Mouse (Mus musculus) intestine, embryonic 15.5 days (tissue): Measurements from ENCODE around the gene Snrpf. TPM values are rescaled to one million over a fixed set of nuclear protein-coding genes. Genes with fewer than 3 reads are reported as not detected.

Experiments
- ATAC-seq: fragments of 200-750 bp; cut with Nextera tagmentation; 2 replicates; pipeline ENCODE4 v1.8.0; 2017; ENCODE audit warnings: moderate TSS enrichment, moderate library complexity
- H3K27ac ChIP-seq: fragments of 300-500 bp; sonication (generic); 2 replicates; pipeline ENCODE4 v1.5.1; 2015; ENCODE audit warnings: mild to moderate bottlenecking, inconsistent platforms
- H3K27me3 ChIP-seq: fragments of 300-500 bp; sonication (generic); replicated peaks from 2 replicates; pipeline ENCODE4 v1.6.1; 2015; ENCODE audit warnings: inconsistent platforms
- H3K36me3 ChIP-seq: fragments of 300-500 bp; sonication (generic); 2 replicates; pipeline ENCODE4 v1.6.1; 2015; ENCODE audit warnings: inconsistent platforms
- H3K4me1 ChIP-seq: fragments of 300-500 bp; sonication (generic); replicated peaks from 2 replicates; pipeline ENCODE4 v1.6.1; 2015; ENCODE audit warnings: inconsistent platforms
- H3K4me2 ChIP-seq: fragments of 300-500 bp; sonication (generic); replicated peaks from 2 replicates; pipeline ENCODE4 v1.6.1; 2015; ENCODE audit warnings: mild to moderate bottlenecking, inconsistent platforms
- H3K4me3 ChIP-seq: fragments of 300-500 bp; sonication (generic); replicated peaks from 2 replicates; pipeline ENCODE4 v1.5.1; 2015; ENCODE audit warnings: inconsistent platforms
- H3K9ac ChIP-seq: fragments of 300-500 bp; sonication (generic); 2 replicates; pipeline ENCODE4 v1.6.1; 2015; ENCODE audit warnings: inconsistent platforms
- H3K9me3 ChIP-seq: fragments of 300-500 bp; sonication (generic); 2 replicates; pipeline ENCODE4 v1.6.1; 2016; ENCODE audit warnings: inconsistent platforms
- WGBS: fragments of 180-500 bp; shearing (Covaris S2); methylation state at CpG from one replicate; pipeline ENCODE4 v1.1.7; 2015; 5-methylcytosine and 5-hydroxymethylcytosine counted together
- polyA plus RNA-seq: library from polyadenylated mRNA; unstranded; fragments of >200 nt; fragmentation: Nextera tagmentation; extraction: Ambion mirVana; gene quantifications from 2 replicates; pipeline ENCODE4 v1.2.1, GENCODE M21; 2015

The Snrpf gene
- 110 and 122 TPM in 2 replicates for polyA plus RNA-seq

GRCm38 (mm10) chr10:93589281-93589848 is at the start of gene Snrpf:
TSS of gene Snrpf (minus strand) at chr10:93589706.
- H3K36me3 ChIP-seq = no peaks in the 10 kb centered on the region
- H3K27ac ChIP-seq = peak within 1 kb of the TSS; percentile 63
- peak within 1 kb of the TSS; percentile 84 for H3K4me3 ChIP-seq
- WGBS = under 1% methylated on average over 63 of the region's 63 CpGs
- H3K4me1 ChIP-seq = 0 out of 2 replicates have a peak, but pooled peaks cover 8% of the 10 kb centered on the region
- ATAC-seq = peak; percentile 94
- H3K27me3 ChIP-seq = no peaks in the 10 kb centered on the region
- peak within 1 kb of the TSS; percentile 76 for H3K4me2 ChIP-seq
- peak within 1 kb of the TSS; percentile 74 for H3K9ac ChIP-seq
- H3K9me3 ChIP-seq = no peaks in the 10 kb centered on the region

- no peak overlapping the region for H3K4me3 ChIP-seq
- 46% methylated on average over 9 of the region's 9 CpGs for WGBS
- H3K4me1 ChIP-seq = peaks cover 7% of the 10 kb centered on the region
- no peak overlapping the region for H3K4me2 ChIP-seq
- no peak for ATAC-seq
- H3K36me3 ChIP-seq = no peaks in the 10 kb centered on the region
- no peak overlapping the region for H3K27ac ChIP-seq
- no peak overlapping the region for H3K9ac ChIP-seq
- no peaks in the 10 kb centered on the region for H3K9me3 ChIP-seq
- H3K27me3 ChIP-seq = peaks cover 18% of the 10 kb centered on the region
Observed at GRCm38 (mm10) chr10:93635941-93636340, 46.4 kb upstream of the Snrpf start.

DNA sequence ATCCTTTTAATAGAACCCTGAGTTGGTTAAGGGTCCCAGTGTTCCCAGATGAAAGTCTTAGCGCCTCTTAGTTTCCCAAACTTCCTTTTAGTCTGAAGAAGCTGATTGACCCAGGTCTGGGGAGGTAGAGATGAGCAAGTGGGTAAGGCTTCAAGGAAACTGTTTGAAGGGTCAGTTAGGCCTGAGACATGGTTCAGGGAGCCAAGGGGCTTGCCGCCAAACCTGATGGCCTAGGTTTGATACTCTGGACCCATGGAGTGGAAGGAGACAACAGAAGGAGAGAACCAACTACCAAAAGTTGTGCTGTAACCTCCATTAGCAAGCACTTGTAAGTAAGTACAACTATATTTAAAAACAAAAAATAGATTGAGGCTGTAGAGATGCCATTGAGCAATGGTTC is 44.5 kb upstream of the Snrpf start:
- no peak overlapping the region for H3K4me2 ChIP-seq
- ATAC-seq = no peak
- H3K27me3 ChIP-seq = peaks cover 11% of the 10 kb centered on the region; the same call in 1 of the 2 replicates
- H3K9me3 ChIP-seq = no peaks in the 10 kb centered on the region
- no peak overlapping the region for H3K27ac ChIP-seq
- H3K9ac ChIP-seq = no peak overlapping the region
- no peaks in the 10 kb centered on the region for H3K36me3 ChIP-seq
- WGBS = 90% methylated on average over 2 of the region's 2 CpGs
- no peaks in the 10 kb centered on the region for H3K4me1 ChIP-seq
- H3K4me3 ChIP-seq = no peak overlapping the region

DNA sequence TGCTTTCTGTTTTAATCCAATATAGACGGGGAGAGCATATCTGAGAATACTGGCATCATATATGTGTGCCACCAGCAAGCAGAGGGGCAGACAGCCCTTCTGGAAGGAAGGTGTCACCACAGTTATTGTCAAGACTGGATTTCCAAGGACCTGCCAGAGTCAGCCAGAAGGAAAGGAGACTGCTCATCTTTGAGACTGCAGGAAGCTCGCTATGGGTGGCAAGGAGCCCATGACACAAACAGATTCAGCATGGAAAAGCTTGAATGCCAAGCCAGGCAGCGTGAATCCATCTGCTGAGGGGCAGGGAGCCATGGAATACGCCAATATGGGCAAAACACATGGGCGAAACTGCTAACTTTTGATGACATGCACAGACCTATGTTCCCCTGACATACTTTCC is 44.1 kb upstream of the Snrpf start:
- H3K9ac ChIP-seq = no peak overlapping the region
- no peak overlapping the region for H3K4me2 ChIP-seq
- no peaks in the 10 kb centered on the region for H3K36me3 ChIP-seq
- H3K27me3 ChIP-seq = peaks cover 9% of the 10 kb centered on the region; the same call in 1 of the 2 replicates
- H3K4me3 ChIP-seq = no peak overlapping the region
- no peak overlapping the region for H3K27ac ChIP-seq
- H3K4me1 ChIP-seq = no peaks in the 10 kb centered on the region
- 86% methylated on average over 5 of the region's 5 CpGs for WGBS
- ATAC-seq = no peak
- no peaks in the 10 kb centered on the region for H3K9me3 ChIP-seq

GRCm38 (mm10) chr10:93632086-93632485 is 42.6 kb upstream of the Snrpf start:
- H3K27me3 ChIP-seq = peaks cover 5% of the 10 kb centered on the region; the same call in 1 of the 2 replicates
- H3K4me2 ChIP-seq = no peak overlapping the region
- no peaks in the 10 kb centered on the region for H3K9me3 ChIP-seq
- no peak overlapping the region for H3K27ac ChIP-seq
- H3K4me1 ChIP-seq = no peaks in the 10 kb centered on the region
- H3K4me3 ChIP-seq = no peak overlapping the region
- 77% methylated on average over 4 of the region's 4 CpGs for WGBS
- H3K9ac ChIP-seq = no peak overlapping the region
- ATAC-seq = no peak
- H3K36me3 ChIP-seq = no peaks in the 10 kb centered on the region

DNA sequence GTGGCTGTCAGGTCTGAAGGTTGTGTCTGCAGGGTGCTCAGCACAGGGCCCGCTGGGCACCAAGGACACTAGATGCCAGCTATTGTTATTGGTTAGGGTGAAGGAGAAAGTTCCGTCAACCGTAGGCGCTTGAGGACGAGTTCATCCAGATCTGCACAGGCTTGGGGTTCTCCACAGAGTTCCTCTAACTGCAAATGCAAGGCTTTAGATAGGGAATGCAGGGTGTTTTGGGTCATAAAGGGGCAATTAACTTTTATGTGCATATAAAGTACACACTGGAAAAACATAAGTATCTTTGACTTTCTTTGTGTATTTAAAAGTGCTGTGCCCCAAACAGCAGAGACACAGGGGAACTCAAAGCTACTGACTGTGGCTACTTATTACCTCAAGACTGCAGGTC is 40.8 kb upstream of the Snrpf start:
- Histone ChIP-seq H3K9ac (no peak overlapping the region), H3K27me3 (peaks cover 1% of the 10 kb centered on the region; the same call in 1 of the 2 replicates), H3K9me3 (no peaks in the 10 kb centered on the region), H3K27ac (no peak overlapping the region), H3K4me1 (no peaks in the 10 kb centered on the region), H3K36me3 (no peaks in the 10 kb centered on the region), H3K4me2 (no peak overlapping the region), H3K4me3 (no peak overlapping the region)
- ATAC-seq = peak; percentile 83
- 72% methylated on average over 5 of the region's 5 CpGs for WGBS

DNA sequence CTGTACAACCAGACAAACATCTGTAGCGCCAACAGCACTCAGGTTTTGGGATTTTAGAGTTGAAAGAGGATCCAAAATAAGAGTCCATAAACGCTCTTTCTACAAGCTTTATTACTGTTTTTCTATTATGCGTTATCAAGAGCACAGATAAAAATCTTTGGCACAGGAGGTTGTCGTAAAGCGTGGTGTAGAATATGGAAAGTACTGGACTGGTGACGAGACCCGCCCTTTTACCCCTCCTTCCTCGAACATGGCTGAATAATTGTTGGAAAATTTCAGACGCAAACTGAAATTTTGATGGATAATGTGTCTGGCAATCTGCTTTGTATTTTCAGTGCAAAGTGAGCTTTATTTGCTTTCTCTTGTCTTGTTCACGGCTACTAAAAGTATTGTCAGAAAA is 34.6 kb upstream of the Snrpf start:
- H3K27me3 ChIP-seq = no peaks in the 10 kb centered on the region
- H3K4me2 ChIP-seq = peak overlapping the region; percentile 51
- no peaks in the 10 kb centered on the region for H3K4me1 ChIP-seq
- WGBS = 39% methylated on average over 10 of the region's 10 CpGs
- H3K9me3 ChIP-seq = no peaks in the 10 kb centered on the region
- no peaks in the 10 kb centered on the region for H3K36me3 ChIP-seq
- H3K27ac ChIP-seq = peak overlapping the region; percentile 55; the same call in 1 of the 2 replicates
- H3K4me3 ChIP-seq = peak overlapping the region; percentile 5; the same call in 1 of the 2 replicates
- peak; percentile 77 for ATAC-seq
- no peak overlapping the region for H3K9ac ChIP-seq

DNA sequence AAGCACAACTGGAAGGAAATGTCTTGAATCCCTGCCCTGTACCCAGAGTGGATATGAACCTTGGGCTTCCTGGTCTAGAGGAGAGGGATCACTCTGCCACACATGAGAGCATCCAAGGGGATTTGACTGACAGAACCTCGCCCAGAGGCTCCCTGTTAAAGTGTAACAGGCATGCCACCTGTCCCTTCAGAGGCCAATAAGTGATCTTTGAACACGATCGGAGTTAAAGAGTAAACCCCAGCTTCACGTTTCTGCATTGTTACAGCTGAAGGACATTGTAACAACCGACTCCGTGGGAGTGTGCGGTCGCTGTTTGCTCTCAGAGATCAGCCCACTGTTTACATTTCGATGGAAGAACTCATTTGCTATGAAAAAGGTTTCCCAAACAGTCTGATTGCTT is 34.2 kb upstream of the Snrpf start:
- peak overlapping the region; percentile 51 for H3K4me2 ChIP-seq
- H3K9ac ChIP-seq = no peak overlapping the region
- ATAC-seq = peak; percentile 96
- H3K27me3 ChIP-seq = no peaks in the 10 kb centered on the region
- H3K9me3 ChIP-seq = no peaks in the 10 kb centered on the region
- 14% methylated on average over 9 of the region's 9 CpGs for WGBS
- no peaks in the 10 kb centered on the region for H3K36me3 ChIP-seq
- H3K4me3 ChIP-seq = peak overlapping the region; percentile 5; the same call in 1 of the 2 replicates
- H3K27ac ChIP-seq = peak overlapping the region; percentile 55; the same call in 1 of the 2 replicates
- no peaks in the 10 kb centered on the region for H3K4me1 ChIP-seq

DNA sequence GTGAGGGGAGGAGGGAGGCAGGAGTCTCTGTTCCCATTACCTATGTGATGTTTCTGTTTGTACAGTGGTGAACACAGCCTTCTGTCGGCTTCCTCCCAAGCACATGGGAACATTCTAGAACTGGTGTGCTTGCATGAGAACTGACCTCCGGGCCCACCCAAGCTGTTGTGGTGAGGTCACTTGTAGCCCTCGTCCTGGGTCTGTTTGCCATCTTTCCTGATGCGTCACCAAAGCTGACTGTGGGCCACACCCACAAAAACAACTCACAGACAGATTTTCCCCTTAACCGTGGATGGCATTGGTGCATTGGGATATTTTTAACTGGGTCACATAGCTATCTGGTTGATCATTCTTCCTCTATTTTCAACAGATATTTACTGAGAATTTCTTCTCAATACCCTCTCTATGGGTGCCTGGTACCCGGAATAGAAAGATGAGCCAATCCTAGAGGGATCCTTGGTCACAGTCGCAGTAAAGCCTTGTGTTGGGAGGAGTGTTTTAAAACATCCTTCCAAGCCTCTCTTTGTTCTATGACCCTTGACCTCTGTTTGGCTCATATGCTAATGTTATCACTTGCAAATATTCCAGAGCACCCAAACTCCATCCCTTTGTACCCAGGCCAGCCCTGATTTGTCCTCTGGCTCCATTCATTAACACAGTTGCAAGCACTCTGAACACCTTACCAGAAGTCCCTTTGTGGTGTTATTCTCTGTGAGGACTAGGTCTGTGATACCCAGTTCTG is 31.1 kb upstream of the Snrpf start:
- no peaks in the 10 kb centered on the region for H3K4me1 ChIP-seq
- no peaks in the 10 kb centered on the region for H3K9me3 ChIP-seq
- no peaks in the 10 kb centered on the region for H3K36me3 ChIP-seq
- H3K27ac ChIP-seq = no peak overlapping the region
- ATAC-seq = no peak
- WGBS = 53% methylated on average over 7 of the region's 7 CpGs
- no peak overlapping the region for H3K4me3 ChIP-seq
- no peak overlapping the region for H3K4me2 ChIP-seq
- no peak overlapping the region for H3K9ac ChIP-seq
- no peaks in the 10 kb centered on the region for H3K27me3 ChIP-seq

DNA sequence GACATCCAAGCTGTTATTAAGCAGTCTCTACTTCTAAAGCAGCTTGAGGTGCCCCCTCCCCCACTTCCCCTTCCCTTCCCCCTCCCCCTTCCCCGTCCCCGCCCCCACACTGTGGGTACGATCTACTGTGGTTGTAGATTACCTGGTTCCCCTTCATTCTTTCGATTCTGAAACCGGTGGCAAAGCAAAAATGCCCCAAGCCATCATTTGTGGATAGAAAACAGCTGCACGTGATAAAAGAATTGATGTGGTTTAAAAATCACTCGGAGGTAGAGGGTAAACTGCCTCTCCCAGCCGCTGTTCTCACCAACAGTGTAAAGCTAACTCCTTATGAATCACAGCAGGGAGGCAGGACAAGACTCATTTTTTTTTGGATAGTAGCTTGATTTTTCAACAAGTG is 25.3 kb upstream of the Snrpf start:
- Histone ChIP-seq H3K27ac (no peak overlapping the region), H3K4me3 (no peak overlapping the region), H3K27me3 (no peaks in the 10 kb centered on the region), H3K9me3 (no peaks in the 10 kb centered on the region), H3K36me3 (no peaks in the 10 kb centered on the region), H3K4me1 (no peaks in the 10 kb centered on the region), H3K9ac (no peak overlapping the region), H3K4me2 (no peak overlapping the region)
- ATAC-seq = no peak
- 80% methylated on average over 8 of the region's 8 CpGs for WGBS

DNA sequence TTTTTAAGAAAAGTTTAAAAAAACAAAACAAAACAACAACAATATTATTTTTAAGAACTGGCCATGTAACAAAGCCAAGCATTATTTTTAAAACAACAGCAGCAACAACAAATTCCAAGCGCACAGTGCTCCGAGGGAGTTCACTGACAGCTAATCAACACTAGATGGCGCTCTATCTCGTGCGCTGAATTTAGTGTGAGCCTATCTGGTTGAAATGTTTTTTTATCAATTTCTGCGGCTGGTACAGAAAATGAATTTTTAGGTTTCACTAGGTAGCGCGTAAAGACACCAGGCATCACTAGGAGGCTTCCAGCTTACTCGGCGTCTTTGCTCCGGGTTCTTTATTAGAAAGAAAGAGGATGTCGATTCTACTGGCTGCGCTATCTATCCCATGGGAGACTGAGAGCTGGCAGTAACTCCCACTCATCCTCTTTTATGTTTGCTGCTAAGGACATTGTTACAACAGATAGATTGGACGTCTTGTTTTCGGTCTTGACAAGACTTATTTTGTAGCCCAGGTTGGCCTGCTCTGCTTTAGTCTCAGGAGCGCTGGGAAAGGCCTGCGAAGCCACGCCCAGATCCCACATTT is 22.0 kb upstream of the Snrpf start:
- Histone ChIP-seq H3K36me3 (no peaks in the 10 kb centered on the region), H3K4me3 (no peak overlapping the region), H3K9ac (no peak overlapping the region), H3K4me2 (no peak overlapping the region), H3K27ac (no peak overlapping the region), H3K4me1 (no peaks in the 10 kb centered on the region), H3K27me3 (no peaks in the 10 kb centered on the region), H3K9me3 (no peaks in the 10 kb centered on the region; the same call in 1 of the 2 replicates)
- ATAC-seq = no peak
- WGBS = 48% methylated on average over 18 of the region's 18 CpGs

GRCm38 (mm10) chr10:93610896-93611295 is 21.4 kb upstream of the Snrpf start:
- H3K27me3 ChIP-seq = no peaks in the 10 kb centered on the region
- H3K9me3 ChIP-seq = no peaks in the 10 kb centered on the region; the same call in 1 of the 2 replicates
- H3K36me3 ChIP-seq = no peaks in the 10 kb centered on the region
- no peaks in the 10 kb centered on the region for H3K4me1 ChIP-seq
- no peak overlapping the region for H3K9ac ChIP-seq
- H3K4me3 ChIP-seq = no peak overlapping the region
- H3K4me2 ChIP-seq = no peak overlapping the region
- WGBS = 93% methylated on average over 1 of the region's 1 CpGs
- no peak for ATAC-seq
- H3K27ac ChIP-seq = no peak overlapping the region
